Mouse (Mus musculus) cortical plate, adult 2 months (tissue): ENCODE measurements around the gene Cyp2b10.

Experiments used
- CTCF ChIP-seq: fragments of 200-500 bp; IDR thresholded peaks from 2 replicates; pipeline ENCODE4 v1.5.1; 2011; ENCODE audit warnings: mild to moderate bottlenecking, control low read depth, low read length; ENCODE audit not compliant: insufficient read depth; ENCODE audit errors: extremely low read depth
- POLR2A ChIP-seq: fragments of 200-500 bp; IDR thresholded peaks from 2 replicates; pipeline ENCODE4 v1.6.1; 2011; ENCODE audit warnings: mild to moderate bottlenecking, low read length, control low read depth; ENCODE audit not compliant: insufficient read depth; ENCODE audit errors: extremely low read depth

- TF ChIP-seq CTCF (no peak), POLR2A (no peak)
These were observed 13.1 kb upstream of the Cyp2b10 start for GRCm38 (mm10) chr7:25884272-25884671.
